Mouse (Mus musculus) induced T-regulatory cell, adult 2 months (primary cell): Measurements from ENCODE around the gene Ift27.

Experiments
- DNase-seq: peaks from one replicate; pipeline ENCODE4 v3.0.0-alpha.2; 2012; ENCODE audit warnings: low read depth

Ift27 gene

DNA sequence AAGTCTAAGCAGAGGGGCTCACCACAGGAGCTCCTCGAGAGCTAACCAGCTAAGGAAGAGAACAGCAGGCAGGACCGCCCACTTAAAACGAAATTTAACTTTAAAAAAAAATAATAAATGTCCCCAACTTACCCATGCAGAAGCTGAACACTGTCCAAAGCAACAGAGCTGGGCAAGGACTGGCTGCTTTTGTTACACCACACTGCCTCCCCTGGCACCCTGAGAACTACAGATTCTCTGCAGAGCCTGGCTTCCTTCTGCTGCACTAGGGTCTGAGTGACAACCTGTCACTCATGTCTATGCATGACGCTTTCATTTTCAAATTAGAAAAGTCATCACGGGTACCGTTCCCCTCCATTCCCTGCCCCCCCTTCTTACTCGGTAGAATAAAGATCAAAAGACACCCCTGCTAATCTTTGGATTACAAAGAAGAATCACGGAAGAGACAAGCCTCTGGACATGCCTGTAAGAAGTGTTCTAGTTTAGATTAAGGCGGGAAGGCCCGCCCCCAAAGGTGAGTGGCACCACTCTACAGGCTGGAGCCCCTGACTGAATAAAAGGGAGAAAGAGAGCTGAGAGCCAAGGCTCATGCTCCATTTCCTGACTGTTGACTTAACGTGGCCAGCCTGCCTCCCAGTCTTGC lies 1.5 kb downstream of the Ift27 start:
- DNase-seq, result peak; percentile 77

DNA sequence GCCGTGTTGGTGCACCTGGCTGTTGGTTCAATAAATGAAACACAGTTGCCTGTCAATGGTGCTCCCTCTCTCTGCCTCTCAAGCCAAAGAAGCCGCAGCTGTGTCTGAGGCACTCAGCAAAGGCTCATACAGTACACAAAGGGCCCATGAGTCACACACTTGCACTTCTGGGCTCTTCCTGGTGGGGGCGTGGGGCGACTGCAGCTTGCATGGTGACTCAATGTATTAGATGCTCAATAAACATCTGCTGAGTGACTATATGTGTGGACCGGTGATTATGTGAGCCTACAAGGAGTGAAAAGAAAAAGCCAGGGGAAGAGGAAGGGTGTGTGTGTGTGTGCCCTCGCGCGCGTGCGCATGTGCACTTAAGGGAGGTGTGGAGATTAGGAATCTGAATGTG lies 2.3 kb downstream of the Ift27 start:
- peak; percentile 74 for DNase-seq

- peak; percentile 72 for DNase-seq
These were observed 3.2 kb downstream of the Ift27 start for GRCm38 (mm10) chr15:78170708-78171107.

GRCm38 (mm10) chr15:78169566-78169965 lies 4.3 kb downstream of the Ift27 start:
- DNase-seq, result no peak

GRCm38 (mm10) chr15:78165292-78165691 lies 8.6 kb downstream of the Ift27 start:
- DNase-seq, result no peak

DNA sequence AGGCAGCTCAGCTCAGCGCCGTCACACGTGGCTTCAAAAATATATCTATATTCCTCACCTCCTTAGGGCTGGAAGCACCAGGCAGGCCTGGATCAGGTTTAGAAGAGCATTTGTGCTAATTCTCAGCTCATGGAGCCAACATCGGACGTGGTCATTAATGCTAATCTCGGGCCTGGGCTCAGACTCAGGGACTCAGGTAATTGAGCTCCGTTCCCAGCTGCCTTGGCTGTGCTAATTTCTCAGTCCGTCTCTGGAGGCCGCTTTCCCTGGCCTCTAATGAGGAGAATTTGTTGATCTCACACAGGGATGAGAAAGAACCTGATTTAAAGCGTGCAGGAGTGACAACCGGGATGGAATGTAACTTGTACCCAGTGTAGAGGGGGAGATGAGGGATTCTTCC lies 9.4 kb downstream of the Ift27 start:
- no peak for DNase-seq

DNA sequence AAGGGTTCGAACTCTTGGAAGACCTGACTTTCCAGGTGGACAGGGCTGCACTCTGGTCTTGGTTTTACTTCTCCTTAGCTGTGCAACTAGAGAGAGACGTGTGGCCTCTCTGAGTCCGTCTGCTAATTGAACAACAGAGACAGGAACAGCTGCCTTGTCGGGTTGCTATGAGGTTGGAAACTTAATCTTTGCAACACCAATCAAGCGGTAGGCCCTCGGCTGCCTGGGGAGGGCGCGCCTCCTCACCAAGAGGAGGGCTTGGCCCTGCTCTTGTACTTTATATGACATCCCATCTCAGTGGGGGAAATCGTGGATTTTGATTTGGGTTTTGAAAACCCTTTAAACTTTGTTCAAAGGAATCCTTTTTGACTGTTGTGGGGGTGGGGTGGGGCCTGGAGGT lies 12.0 kb downstream of the Ift27 start:
- DNase-seq, result no peak

DNA sequence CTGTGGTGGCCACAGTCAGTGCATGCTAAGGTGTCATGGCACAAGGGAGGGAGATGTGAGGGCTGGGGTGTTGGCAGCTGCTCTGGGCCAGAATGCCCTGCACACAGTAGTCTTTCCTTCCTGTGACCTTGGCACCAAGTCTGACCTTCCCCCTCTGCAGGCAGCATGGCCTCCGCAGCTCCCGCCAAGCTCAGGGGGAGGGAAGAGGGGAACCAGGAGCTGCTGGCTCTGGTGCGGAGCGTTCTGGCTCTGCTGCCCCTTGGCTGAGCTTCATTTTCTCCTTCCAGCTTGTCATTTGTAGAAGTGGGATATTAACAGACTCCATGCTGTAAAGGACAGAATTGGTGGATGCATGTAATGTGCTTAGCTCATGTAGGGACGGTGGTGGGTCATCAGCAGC lies 15.6 kb downstream of the Ift27 start:
- DNase-seq, result no peak

- DNase-seq, result no peak
These were observed 16.1 kb downstream of the Ift27 start for GRCm38 (mm10) chr15:78157824-78158223.

GRCm38 (mm10) chr15:78157330-78157729 lies 16.6 kb downstream of the Ift27 start:
- DNase-seq, result no peak

DNA sequence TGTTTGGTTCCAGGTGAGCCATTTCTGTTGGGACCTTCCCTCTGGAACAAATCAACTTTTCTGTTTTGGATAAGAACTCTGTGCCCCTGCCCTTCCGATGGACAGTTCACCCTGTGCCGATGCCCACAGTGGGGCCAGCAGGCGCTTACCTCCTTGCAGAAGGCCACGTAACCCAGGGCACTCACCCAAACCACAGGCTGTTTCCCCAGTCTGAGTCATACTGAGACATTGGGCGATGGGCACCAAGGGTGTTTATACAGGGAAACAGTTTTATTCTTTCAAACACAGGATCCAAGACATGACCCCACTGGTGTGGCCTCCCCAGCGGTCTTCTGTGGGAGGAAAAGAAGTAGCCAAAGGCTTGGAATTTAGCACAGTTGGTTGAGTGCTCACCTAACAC lies 18.5 kb downstream of the Ift27 start:
- DNase-seq, result no peak

DNA sequence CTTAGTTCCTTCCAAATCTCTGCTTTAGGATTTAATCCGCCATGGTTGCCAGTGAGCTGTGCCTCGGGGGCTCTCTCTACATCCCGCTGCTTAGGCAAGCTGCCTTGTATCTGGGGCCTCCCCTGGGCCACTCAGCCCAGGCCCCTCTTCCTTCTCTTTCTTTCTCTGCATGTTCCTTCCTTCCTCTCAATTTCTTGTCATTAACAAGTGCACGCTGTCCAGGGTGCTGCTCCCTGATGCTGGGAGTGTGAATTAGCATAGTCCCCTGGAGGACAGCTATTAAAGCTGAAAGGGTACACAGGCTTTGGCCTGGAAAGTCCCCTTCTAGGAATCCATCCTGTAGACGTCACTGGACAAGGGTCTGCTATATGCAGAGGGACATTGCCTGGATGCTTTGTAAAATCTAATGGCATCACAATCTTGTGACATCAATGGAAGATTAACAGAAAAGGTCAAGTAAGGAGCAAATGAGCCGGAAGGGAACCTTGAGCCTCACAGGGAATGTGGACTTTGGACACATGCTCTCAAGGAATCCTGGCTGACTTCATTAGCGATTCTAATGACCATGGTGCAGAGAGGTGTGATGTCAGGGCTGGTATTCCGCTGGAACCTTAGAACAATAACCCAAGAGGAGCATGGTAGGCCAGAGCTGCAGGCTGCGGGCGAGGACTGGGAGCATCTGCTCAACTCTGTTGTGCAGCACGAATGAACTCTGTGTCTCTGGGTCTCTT lies 20.7 kb downstream of the Ift27 start:
- DNase-seq, result no peak

GRCm38 (mm10) chr15:78148565-78148964 lies 25.3 kb downstream of the Ift27 start:
- no peak for DNase-seq

GRCm38 (mm10) chr15:78140226-78140625 lies 33.7 kb downstream of the Ift27 start:
- DNase-seq, result no peak

GRCm38 (mm10) chr15:78134606-78135005 lies 39.3 kb downstream of the Ift27 start:
- no peak for DNase-seq

DNA sequence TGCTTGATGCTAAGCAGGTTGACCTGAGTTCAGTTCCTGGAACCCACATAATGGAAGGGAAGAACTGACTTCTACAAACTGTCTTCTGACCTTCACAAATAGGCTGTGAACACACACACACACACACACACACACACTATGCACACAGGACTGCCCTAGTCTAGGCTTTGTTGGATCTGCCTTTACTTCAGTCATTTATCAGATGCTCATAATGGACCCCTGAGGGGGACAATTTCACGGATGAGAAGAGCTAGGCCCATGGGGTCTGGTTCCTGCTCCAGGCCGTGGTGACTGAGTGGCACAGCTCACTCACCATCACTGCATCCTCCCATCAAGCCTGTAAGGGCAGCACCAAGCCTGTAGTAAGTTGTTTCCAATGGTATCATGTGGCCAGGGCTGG lies 40.5 kb downstream of the Ift27 start:
- no peak for DNase-seq

- DNase-seq, result peak; percentile 91
These were observed 54.2 kb downstream of the Ift27 start, which contains the start of gene Cacng2 for GRCm38 (mm10) chr15:78119704-78120103. TSS of gene Cacng2 (minus strand) at chr15:78120028.

DNA sequence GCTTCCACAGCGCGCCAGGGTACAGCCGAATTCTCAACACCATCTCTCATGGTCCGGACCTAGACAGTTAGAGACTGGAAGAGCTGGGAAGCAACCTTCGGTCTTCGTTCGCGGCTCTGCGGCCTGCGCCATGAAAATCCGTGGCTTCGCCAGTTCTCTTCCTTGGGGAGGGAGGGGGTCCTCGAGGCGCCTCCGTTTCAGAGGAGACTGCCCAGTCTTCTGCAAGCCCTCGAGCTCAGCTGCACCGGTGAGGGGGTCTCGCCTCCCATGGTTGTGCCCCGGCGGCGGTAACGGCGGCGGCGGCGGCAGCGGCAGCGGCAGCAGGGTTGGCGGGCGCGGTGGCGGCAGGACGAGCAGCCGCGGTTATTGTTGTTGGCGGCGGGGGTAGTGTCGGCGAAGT lies 54.7 kb downstream of the Ift27 start:
- DNase-seq, result no peak

- DNase-seq, result no peak
These were observed 55.5 kb downstream of the Ift27 start for GRCm38 (mm10) chr15:78118275-78118995.

- no peak for DNase-seq
These were observed 56.2 kb downstream of the Ift27 start for GRCm38 (mm10) chr15:78117731-78118130.

DNA sequence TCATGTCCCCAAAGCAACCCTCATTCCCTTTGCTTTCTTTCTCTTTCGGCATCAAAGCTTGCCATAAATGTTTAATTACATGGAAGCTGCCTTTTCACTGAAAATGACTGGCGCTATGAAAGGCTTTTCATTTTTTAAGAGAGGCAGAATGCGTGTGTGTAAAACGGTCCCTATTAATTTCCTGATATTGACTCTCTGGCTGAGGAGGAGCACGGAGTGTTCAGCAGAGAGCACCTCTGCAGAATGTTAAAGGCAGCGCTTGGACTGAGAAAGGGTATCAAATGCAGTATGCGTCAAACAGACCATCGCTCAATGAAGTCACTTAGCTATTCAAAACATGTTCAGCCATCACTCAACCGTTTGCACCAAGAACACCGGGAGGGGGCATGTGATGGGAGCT lies 57.0 kb downstream of the Ift27 start:
- no peak for DNase-seq

- no peak for DNase-seq
These were observed 57.7 kb downstream of the Ift27 start for GRCm38 (mm10) chr15:78116244-78116643.
